Mouse (Mus musculus) neural tube, embryonic 13.5 days (tissue): ENCODE measurements around the gene Ttc7b. TPM values are rescaled to one million over a fixed set of nuclear protein-coding genes. Genes with fewer than 3 reads are reported as not detected.
A peak's percentile ranks its signal among the peaks of the same experiment; 100 is the strongest.

ENCODE experiments used
- ATAC-seq: fragments of 200-750 bp; cut with Nextera tagmentation; 2 replicates; pipeline ENCODE4 v1.8.0; 2017; ENCODE audit warnings: low read depth, mild to moderate bottlenecking, moderate TSS enrichment, moderate library complexity
- H3K27ac ChIP-seq: fragments of 300-500 bp; sonication (generic); replicated peaks from 2 replicates; pipeline ENCODE4 v1.5.1; 2015; ENCODE audit warnings: moderate library complexity, mild to moderate bottlenecking, inconsistent platforms
- H3K27me3 ChIP-seq: fragments of 300-500 bp; sonication (generic); 2 replicates; pipeline ENCODE4 v1.6.1; 2015; ENCODE audit warnings: mild to moderate bottlenecking, inconsistent platforms
- H3K36me3 ChIP-seq: fragments of 300-500 bp; sonication (generic); 2 replicates; pipeline ENCODE4 v1.6.1; 2015; ENCODE audit warnings: mild to moderate bottlenecking, inconsistent platforms
- H3K4me1 ChIP-seq: fragments of 300-500 bp; sonication (generic); replicated peaks from 2 replicates; pipeline ENCODE4 v1.6.1; 2015; ENCODE audit warnings: inconsistent platforms
- H3K4me2 ChIP-seq: fragments of 300-500 bp; sonication (generic); 2 replicates; pipeline ENCODE4 v1.6.1; 2015; ENCODE audit warnings: inconsistent platforms, mild to moderate bottlenecking, moderate library complexity
- H3K4me3 ChIP-seq: fragments of 300-500 bp; sonication (generic); 2 replicates; pipeline ENCODE4 v1.5.1; 2015; ENCODE audit warnings: mild to moderate bottlenecking, inconsistent platforms
- H3K9ac ChIP-seq: fragments of 300-500 bp; sonication (generic); 2 replicates; pipeline ENCODE4 v1.6.1; 2015; ENCODE audit warnings: moderate library complexity, mild to moderate bottlenecking, inconsistent platforms
- H3K9me3 ChIP-seq: fragments of 300-500 bp; sonication (generic); 2 replicates; pipeline ENCODE4 v1.6.1; 2016; ENCODE audit warnings: inconsistent platforms
- WGBS: fragments of 180-500 bp; shearing (Covaris S2); methylation state at CpG from one replicate; pipeline ENCODE4 v1.1.7; 2015; 5-methylcytosine and 5-hydroxymethylcytosine counted together
- polyA plus RNA-seq: library from polyadenylated mRNA; unstranded; fragments of >200 nt; fragmentation: Nextera tagmentation; extraction: Ambion mirVana; gene quantifications from 2 replicates; pipeline ENCODE4 v1.2.1, GENCODE M21; 2015

Gene Ttc7b
- polyA plus RNA-seq, 1 experiment from 2014 or later = 7.3 TPM

DNA sequence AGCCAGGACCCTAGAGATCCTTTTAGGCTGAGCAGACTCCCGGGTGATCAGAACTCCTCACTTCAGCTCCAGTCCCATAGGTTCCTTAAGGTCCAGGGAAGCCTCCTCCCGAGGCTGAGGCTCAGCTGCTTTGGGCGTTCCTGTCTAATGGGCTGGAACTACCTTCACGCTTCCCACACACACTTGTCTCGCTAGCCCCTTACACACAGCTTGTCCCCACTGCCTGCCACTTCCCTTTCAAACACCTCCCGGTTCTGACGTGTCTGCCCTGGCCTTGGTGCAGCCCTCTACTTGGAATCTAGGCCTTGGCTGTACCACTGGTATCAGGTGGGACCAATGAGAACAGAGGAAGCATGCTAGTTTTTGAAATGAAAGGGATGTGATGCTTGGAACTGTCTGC lies 38.4 kb downstream of the Ttc7b start:
- ATAC-seq = no peak
- peaks cover 9% of the 10 kb centered on the region; the same call in 1 of the 2 replicates for H3K36me3 ChIP-seq
- H3K27me3 ChIP-seq = no peaks in the 10 kb centered on the region
- WGBS = 71% methylated on average over 7 of the region's 7 CpGs
- H3K4me1 ChIP-seq = no peaks in the 10 kb centered on the region
- H3K9me3 ChIP-seq = no peaks in the 10 kb centered on the region
- H3K4me2 ChIP-seq = no peak overlapping the region
- no peak overlapping the region for H3K4me3 ChIP-seq
- no peak overlapping the region for H3K9ac ChIP-seq
- no peak overlapping the region for H3K27ac ChIP-seq

DNA sequence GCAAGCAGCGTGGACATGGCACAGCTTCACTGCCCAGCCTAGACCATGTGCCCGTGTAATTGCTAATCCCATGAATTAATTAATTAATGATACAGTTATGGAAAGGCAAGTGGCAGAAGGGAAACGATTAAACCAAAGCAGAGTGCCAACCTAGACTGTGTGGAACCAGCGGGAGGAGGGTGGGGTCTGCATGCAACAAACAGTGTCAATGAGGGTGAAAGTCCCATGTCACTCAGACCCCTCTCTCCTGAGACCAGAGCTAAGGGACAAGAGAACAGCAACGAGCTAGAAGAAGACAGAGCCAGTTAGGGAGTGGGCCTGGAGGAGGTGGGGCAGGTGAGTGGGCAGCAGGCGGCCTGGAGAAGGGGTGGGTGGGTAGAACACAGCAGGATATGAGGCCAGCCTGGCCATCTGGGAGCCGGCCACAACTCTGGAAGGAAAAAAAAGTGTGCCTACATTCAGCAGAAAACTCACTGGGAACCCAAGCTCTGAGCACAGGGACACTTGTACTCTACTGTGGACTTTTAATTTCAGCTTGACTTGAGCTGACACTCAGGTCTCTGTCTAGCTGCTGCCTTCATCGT lies 39.1 kb downstream of the Ttc7b start:
- H3K9ac ChIP-seq = no peak overlapping the region
- H3K4me1 ChIP-seq = no peaks in the 10 kb centered on the region
- peaks cover 9% of the 10 kb centered on the region; the same call in 1 of the 2 replicates for H3K36me3 ChIP-seq
- no peak overlapping the region for H3K4me2 ChIP-seq
- no peak overlapping the region for H3K27ac ChIP-seq
- WGBS = 77% methylated on average over 8 of the region's 8 CpGs
- H3K4me3 ChIP-seq = no peak overlapping the region
- no peak for ATAC-seq
- no peaks in the 10 kb centered on the region for H3K9me3 ChIP-seq
- no peaks in the 10 kb centered on the region for H3K27me3 ChIP-seq

DNA sequence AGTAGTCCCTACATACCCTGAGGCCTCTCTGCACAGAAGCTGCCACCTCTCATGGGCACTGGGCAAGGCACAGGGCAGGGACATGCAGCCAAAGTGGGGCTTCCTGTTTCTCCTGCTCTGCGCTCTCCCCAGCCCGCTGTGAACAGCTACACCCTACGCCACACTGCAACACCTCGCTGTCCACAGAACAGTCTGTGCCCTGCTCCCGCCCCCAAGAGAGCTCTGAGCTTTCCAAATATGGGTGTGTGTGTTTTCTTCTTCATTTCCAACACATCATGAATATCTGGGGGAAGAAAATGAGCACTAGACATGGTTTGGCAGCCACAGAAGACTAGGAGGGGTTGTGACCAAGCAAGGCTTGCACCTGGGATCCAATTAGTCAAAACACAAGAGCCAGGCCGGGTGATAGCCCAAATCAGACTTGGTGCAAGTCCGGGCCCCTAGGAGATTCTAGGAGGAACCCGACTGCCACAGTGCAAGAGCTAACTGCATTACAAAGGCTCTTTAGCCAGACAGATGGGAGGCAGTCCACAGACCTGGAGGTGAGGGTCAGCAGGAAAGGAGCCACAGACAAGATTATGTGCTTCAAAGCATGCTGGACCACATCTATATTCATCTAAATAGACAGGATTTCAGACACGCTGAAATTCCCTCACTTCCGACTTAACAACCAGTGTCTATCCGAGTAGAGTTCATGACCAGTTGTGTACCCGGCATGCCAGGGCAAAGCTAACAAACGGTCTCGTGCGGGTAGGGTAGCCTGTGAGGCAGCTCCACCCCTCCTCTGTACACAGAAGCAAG lies 39.8 kb downstream of the Ttc7b start:
- Histone ChIP-seq H3K9ac (no peak overlapping the region), H3K27ac (no peak overlapping the region), H3K4me3 (no peak overlapping the region), H3K27me3 (no peaks in the 10 kb centered on the region), H3K36me3 (peaks cover 9% of the 10 kb centered on the region; the same call in 1 of the 2 replicates), H3K4me2 (no peak overlapping the region), H3K4me1 (no peaks in the 10 kb centered on the region), H3K9me3 (no peaks in the 10 kb centered on the region)
- WGBS = 91% methylated on average over 15 of the region's 15 CpGs
- ATAC-seq = peak; percentile 21; the same call in 1 of the 2 replicates

DNA sequence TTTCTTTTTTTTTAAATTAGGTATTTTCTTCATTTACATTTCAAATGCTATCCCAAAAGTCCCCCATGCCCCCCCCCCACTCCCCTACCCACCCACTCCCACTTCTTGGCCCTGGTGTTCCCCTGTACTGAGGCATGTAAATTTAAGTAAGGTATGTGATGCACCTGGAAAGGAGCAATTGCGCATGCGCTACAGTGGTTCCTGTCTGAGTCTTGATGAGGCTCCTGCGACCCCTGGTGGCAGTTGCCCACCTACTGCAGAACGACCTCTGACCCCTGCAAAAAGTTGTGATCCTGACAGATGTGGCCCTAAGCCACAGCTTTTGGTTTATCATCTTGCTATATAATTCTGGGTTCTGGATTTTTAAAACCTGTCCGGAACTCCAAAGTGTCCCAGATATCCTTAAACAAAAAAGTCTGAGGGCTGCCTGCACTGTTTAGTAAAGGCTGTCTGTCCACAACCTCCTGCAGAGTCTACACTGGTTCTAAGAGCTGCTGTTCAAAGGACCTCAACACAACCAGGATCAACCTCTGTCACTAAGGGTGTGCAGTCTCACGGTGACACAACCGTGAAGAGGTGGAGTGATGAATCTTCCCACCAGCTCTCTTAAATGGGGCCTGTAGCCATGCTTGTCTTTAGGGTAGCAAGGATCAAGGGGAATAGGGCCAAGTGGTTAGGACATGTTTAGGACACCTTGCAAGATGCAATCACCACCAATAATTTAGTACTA lies 40.6 kb downstream of the Ttc7b start:
- H3K4me3 ChIP-seq = no peak overlapping the region
- no peaks in the 10 kb centered on the region for H3K27me3 ChIP-seq
- H3K9ac ChIP-seq = no peak overlapping the region
- ATAC-seq = peak; percentile 72
- 0 out of 2 replicates have a peak, but pooled peaks cover 4% of the 10 kb centered on the region for H3K36me3 ChIP-seq
- no peak overlapping the region for H3K4me2 ChIP-seq
- H3K4me1 ChIP-seq = no peaks in the 10 kb centered on the region
- 34% methylated on average over 7 of the region's 7 CpGs for WGBS
- H3K9me3 ChIP-seq = no peaks in the 10 kb centered on the region
- no peak overlapping the region for H3K27ac ChIP-seq

DNA sequence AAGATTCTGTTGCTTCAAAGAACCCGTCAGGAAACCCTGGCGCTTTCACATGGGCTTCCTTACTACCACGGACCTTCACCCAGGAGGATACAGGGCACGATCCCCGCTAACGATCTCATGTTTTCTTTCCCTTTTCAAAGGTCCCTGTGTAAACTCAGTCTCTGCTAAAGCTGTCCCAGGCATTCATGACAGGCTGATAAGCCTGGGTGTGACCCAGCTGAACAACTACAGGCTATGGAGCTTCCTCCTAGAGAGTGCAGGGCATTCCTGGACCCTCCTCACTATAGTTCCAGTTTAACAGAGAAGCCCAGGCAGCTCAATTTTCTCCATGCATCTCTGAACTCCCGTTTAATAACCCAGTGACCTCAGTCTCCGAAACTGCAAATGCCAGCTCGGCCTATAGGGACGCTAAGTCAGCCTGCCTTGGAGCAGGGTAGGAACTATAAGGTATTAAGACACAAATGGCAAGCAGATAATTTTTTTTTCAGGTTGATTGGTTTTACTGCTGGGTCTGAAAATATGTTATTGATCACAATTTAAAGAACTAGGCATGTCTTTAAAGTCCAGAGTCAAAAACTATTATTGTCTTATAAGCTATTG lies 41.3 kb downstream of the Ttc7b start:
- Histone ChIP-seq H3K36me3 (0 out of 2 replicates have a peak, but pooled peaks cover 4% of the 10 kb centered on the region), H3K4me3 (no peak overlapping the region), H3K27ac (no peak overlapping the region), H3K9me3 (no peaks in the 10 kb centered on the region), H3K4me2 (no peak overlapping the region), H3K27me3 (no peaks in the 10 kb centered on the region), H3K4me1 (no peaks in the 10 kb centered on the region), H3K9ac (no peak overlapping the region)
- WGBS = 77% methylated on average over 10 of the region's 10 CpGs
- no peak for ATAC-seq

DNA sequence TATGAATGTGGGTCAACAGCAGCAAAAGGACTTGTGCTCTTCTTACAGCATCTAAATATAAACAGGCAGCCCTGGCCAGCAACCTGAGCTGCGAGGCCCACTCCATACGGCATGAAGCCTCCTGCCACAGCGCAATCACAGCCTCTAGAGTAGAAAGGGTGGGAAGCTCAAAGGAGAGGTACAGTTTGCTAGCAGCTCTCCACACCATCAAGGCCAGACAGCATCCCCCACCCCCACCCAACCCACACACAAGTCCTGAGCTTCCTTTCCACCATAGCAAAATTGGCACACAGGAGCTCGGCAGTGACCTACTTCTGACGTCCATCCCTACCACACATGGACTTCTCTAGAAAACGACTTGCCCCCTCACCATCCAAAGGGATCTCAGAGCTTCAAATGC lies 42.0 kb downstream of the Ttc7b start:
- 91% methylated on average over 6 of the region's 6 CpGs for WGBS
- no peak overlapping the region for H3K4me2 ChIP-seq

DNA sequence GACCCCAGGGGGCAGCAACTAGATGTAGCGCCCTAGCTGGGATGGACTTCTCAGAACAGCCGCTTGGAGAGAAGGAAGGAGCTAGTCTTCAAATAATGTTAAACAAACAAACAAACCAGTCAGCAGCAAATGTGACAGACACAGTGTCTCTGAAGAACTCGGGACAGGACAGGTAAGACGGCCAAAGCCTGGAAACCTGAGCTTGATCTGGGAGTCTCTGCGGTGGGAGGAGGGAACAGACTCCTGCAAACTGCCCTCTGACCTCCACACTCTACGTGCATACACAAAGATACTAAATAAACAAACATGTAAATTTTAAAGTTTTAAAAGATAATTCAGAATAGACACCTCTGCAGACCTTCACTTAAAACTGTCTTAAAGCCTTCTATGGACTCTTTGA lies 42.5 kb downstream of the Ttc7b start:
- ATAC-seq = no peak
- H3K9me3 ChIP-seq = no peaks in the 10 kb centered on the region
- H3K27me3 ChIP-seq = no peaks in the 10 kb centered on the region
- H3K36me3 ChIP-seq = no peaks in the 10 kb centered on the region; the same call in 1 of the 2 replicates
- no peak overlapping the region for H3K4me2 ChIP-seq
- 87% methylated on average over 6 of the region's 6 CpGs for WGBS
- H3K4me3 ChIP-seq = no peak overlapping the region
- H3K9ac ChIP-seq = no peak overlapping the region
- no peaks in the 10 kb centered on the region for H3K4me1 ChIP-seq
- no peak overlapping the region for H3K27ac ChIP-seq

More for the DNA sequence above, 42.0 kb downstream of the Ttc7b start:
- no peaks in the 10 kb centered on the region for H3K4me1 ChIP-seq
- no peaks in the 10 kb centered on the region for H3K9me3 ChIP-seq
- no peak overlapping the region for H3K9ac ChIP-seq
- no peaks in the 10 kb centered on the region for H3K27me3 ChIP-seq
- H3K4me3 ChIP-seq = no peak overlapping the region
- H3K27ac ChIP-seq = no peak overlapping the region
- no peaks in the 10 kb centered on the region for H3K36me3 ChIP-seq
- no peak for ATAC-seq

DNA sequence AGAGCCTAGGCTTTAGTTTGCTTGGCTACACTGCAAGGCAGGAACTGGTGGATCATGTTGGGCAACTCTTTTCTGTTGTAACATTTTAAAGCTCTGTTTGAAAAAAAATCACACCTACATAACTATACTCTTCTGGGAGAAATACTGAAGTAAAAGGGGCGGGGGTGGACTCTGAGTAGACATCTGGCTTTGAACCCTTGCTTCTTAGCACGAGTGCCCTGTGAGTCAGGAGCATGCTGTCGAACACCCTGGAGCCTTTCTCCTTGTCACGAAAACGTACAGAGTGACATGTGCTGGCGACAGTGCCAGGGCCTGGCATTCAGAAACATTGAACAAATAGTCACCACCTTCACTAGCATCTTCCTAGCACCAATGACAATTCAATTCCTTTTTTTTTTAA lies 43.2 kb downstream of the Ttc7b start:
- no peak overlapping the region for H3K4me3 ChIP-seq
- H3K4me2 ChIP-seq = no peak overlapping the region
- ATAC-seq = no peak
- H3K36me3 ChIP-seq = no peaks in the 10 kb centered on the region; the same call in 1 of the 2 replicates
- H3K9ac ChIP-seq = no peak overlapping the region
- no peaks in the 10 kb centered on the region for H3K9me3 ChIP-seq
- 91% methylated on average over 6 of the region's 6 CpGs for WGBS
- H3K27me3 ChIP-seq = no peaks in the 10 kb centered on the region
- no peak overlapping the region for H3K27ac ChIP-seq
- H3K4me1 ChIP-seq = no peaks in the 10 kb centered on the region

DNA sequence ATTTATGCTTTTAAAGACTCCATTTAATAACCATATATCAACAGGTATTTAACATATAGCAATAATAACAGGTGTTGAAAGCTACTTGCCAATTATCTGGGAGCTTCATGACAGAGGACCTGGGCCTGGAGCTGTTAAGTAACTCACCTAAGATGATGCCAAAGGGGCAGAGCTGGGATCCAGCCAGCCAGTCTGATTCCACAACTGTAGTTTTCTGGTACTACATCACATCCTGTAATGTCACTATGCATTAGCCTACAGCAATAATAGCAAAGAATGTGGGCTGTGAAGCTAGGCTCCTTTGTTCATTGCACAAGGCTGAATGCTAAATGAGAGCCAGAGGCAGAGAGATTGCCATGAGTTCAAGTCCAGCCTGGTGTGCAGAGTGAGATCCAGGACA lies 44.3 kb downstream of the Ttc7b start:
- Histone ChIP-seq H3K9me3 (no peaks in the 10 kb centered on the region), H3K4me2 (no peak overlapping the region), H3K4me1 (no peaks in the 10 kb centered on the region), H3K36me3 (no peaks in the 10 kb centered on the region; the same call in 1 of the 2 replicates), H3K27me3 (no peaks in the 10 kb centered on the region), H3K9ac (no peak overlapping the region), H3K4me3 (no peak overlapping the region), H3K27ac (no peak overlapping the region)
- no peak for ATAC-seq

DNA sequence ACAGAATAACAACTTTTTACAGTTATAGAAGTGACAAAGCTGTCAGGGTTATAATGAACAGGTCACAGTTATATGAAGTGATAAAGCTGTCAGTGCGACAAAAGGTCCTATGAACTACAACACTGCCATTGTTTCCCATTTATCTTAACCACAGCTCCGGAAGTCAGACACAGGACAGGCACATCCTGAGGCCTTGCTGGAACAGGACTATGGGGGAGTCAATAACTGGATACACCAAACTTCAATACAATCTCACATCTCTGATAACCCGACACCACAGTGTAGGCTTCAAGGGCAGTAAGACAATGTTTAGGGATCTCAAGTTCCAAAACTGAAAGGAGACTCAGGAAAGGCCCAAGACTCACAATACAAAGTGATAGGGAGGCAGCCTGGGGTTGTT lies 45.1 kb downstream of the Ttc7b start:
- Histone ChIP-seq H3K4me2 (no peak overlapping the region), H3K9me3 (no peaks in the 10 kb centered on the region), H3K36me3 (no peaks in the 10 kb centered on the region; the same call in 1 of the 2 replicates), H3K4me1 (no peaks in the 10 kb centered on the region), H3K9ac (no peak overlapping the region), H3K4me3 (no peak overlapping the region), H3K27ac (no peak overlapping the region), H3K27me3 (no peaks in the 10 kb centered on the region)
- 74% methylated on average over 3 of the region's 3 CpGs for WGBS
- no peak for ATAC-seq

DNA sequence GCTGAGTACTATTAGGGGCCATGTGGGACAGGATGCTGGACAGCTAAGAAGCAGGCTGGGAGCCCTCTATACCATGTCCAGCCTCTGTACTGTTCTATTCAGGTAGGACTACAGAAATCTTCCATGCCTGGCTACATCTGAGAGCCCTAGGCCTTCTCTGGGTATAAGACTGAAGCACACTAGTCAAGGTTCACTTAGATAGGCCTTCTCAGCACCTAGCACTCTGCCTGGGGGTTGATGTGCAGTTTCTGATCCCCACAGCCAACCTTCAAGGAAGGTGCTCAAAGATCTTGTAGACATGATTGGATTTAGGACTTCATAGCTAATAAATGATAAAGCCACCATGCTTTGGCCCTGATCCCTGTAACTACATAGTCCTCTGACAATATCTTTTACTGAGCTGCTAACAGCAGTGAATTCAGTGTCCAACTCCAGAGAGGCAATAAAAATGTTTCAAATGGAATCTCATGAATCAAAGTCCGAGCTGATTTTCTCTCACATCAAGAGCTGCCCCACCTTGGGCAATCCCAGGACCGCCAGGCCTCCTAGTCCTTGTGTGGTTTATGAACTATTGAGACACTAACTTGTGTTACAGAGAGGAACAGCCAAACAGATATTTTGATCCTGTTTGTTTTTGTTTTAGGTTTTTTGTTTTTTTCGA lies 45.8 kb downstream of the Ttc7b start:
- Histone ChIP-seq H3K4me3 (no peak overlapping the region), H3K27ac (no peak overlapping the region), H3K36me3 (no peaks in the 10 kb centered on the region; the same call in 1 of the 2 replicates), H3K4me2 (no peak overlapping the region), H3K9ac (no peak overlapping the region), H3K27me3 (no peaks in the 10 kb centered on the region), H3K9me3 (no peaks in the 10 kb centered on the region), H3K4me1 (no peaks in the 10 kb centered on the region)
- WGBS = 87% methylated on average over 3 of the region's 3 CpGs
- no peak for ATAC-seq
